Mouse (Mus musculus) G1E (cell line): ENCODE data around the gene Hnrnpf. TPM values are rescaled to one million over a fixed set of nuclear protein-coding genes. Genes with fewer than 3 reads are reported as not detected.

Experiments used
- ATAC-seq: 2 replicates; pipeline ENCODE4 v1.8.0; 2016; ENCODE audit warnings: mild to moderate bottlenecking; ENCODE audit not compliant: insufficient number of reproducible peaks, poor library complexity, low FRiP score, severe bottlenecking; ENCODE audit errors: extremely low read depth
- DNase-seq: peaks from one replicate; pipeline ENCODE4 v3.0.0; 2012; ENCODE audit warnings: low spot score
- H3K27me3 ChIP-seq: 2 replicates; pipeline ENCODE4 v1.6.1; 2012; ENCODE audit warnings: mild to moderate bottlenecking, low read length, inconsistent platforms; ENCODE audit not compliant: insufficient read depth
- H3K36me3 ChIP-seq: replicated peaks from 2 replicates; pipeline ENCODE3; 2012; ENCODE audit warnings: mild to moderate bottlenecking, inconsistent platforms
- H3K4me1 ChIP-seq: 2 replicates; pipeline ENCODE4 v1.6.1; 2012; ENCODE audit warnings: low read depth, low read length, inconsistent platforms, mixed read lengths; ENCODE audit not compliant: insufficient read depth
- H3K4me3 ChIP-seq: 2 replicates; pipeline ENCODE4 v1.5.1; 2012; ENCODE audit warnings: low read depth, mild to moderate bottlenecking, inconsistent platforms, low read length, moderate library complexity, mixed read lengths
- H3K9me3 ChIP-seq: replicated peaks from 2 replicates; pipeline ENCODE4 v1.6.1; 2012; ENCODE audit warnings: inconsistent platforms
- CTCF ChIP-seq: IDR thresholded peaks from 2 replicates; pipeline ENCODE4 v1.5.1; 2012; ENCODE audit warnings: low read depth, low read length, inconsistent platforms, mixed read lengths
- GATA1 ChIP-seq: IDR thresholded peaks from 2 replicates; pipeline ENCODE4 v1.6.1; 2012; ENCODE audit warnings: borderline replicate concordance, low read length, inconsistent platforms, mixed read lengths
- GATA2 ChIP-seq: IDR thresholded peaks from 2 replicates; pipeline ENCODE4 v1.6.1; 2012; ENCODE audit warnings: low read depth, low read length, inconsistent platforms, borderline replicate concordance
- POLR2AphosphoS5 ChIP-seq: IDR thresholded peaks from 2 replicates; pipeline ENCODE4 v1.6.1; 2012; ENCODE audit warnings: low read depth, low read length, inconsistent platforms; ENCODE audit not compliant: insufficient replicate concordance
- TAL1 ChIP-seq: conservative IDR thresholded peaks from 2 replicates; pipeline ENCODE4 v1.6.1; 2012; ENCODE audit warnings: low read depth, low read length, inconsistent platforms, mixed read lengths
- polyA plus RNA-seq: library from polyadenylated mRNA; stranded (reverse); fragments of >175 nt; gene quantifications from 2 replicates; pipeline ENCODE4 v1.2.3, GENCODE M21; 2012
- total RNA-seq, 2 experiments: library from RNA; stranded (forward) in 1 of 2; stranded (reverse) in 1 of 2; fragments of 200-1000 nt in 1 of 2; fragments of >200 nt in 1 of 2; fragmentation: Nextera tagmentation in 1 of 2; gene quantifications; 2 replicates each; pipeline ENCODE4 v1.2.3; 2014 to 2017

Hnrnpf gene
- 483 and 552 TPM in 2 replicates for total RNA-seq (2014; fragmentation: Nextera tagmentation)
- 1,860 and 1,876 TPM in 2 replicates for total RNA-seq (2017)
- 171 and 204 TPM in 2 replicates for polyA plus RNA-seq

DNA sequence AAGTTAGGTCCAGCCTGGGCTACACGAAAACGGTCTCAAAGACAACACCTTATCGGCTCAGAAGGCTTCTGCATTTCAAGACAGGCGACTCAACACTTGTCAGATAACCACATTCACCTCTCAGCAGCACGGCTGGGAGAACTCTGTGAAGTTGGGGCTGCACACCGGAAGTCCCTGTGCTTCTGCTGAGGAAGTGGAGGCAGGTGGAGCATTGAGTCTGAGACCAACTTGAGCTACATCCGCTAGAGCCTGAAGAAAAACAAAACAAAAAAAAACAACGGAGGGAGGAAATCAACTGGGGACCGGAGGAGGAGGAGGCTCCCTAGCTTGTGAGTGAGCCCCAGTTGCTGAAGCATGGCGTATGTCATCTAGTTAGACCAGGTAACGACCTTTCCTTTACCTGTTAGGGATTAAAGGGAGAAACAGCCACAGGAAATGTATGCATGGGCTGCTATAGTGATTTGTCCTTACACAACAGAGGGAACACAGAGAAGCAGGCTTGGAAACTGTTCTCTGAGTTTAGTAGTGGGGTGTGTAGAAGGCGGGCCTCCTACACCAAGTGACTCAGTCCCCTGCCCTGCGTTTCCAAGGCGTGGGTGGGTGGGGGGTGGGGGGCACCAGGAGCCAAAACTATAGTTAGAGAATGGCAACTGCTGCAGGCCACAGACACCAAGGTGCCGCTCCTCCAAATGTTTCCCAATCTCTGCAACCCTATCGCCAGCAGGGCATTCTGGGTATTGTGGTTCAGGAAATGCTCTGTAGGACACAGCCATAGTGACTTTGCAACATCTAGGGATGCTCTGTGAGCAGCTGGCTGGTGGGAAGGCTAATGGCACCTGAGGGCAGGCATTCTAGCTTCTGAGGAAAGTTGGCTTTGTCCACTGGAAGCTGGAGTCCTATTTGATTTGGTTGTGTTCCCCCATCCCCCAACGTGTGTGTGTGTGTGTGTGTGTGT, at the start of gene Hnrnpf:
Hnrnpf (plus strand) TSS at position 199 of the 955 bp plus-strand sequence.
- H3K27me3 ChIP-seq, result no peaks in the 10 kb centered on the region
- H3K4me1 ChIP-seq, result peaks cover 50% of the 10 kb centered on the region
- DNase-seq (no peak), ATAC-seq (peak; percentile 59)
- no peak within 1 kb of the TSS for H3K4me3 ChIP-seq
- TF ChIP-seq CTCF (no peak), GATA1 (no peak), POLR2AphosphoS5 (no peak), GATA2 (no peak), TAL1 (no peak)
- no peaks in the 10 kb centered on the region for H3K9me3 ChIP-seq
- no peaks in the 10 kb centered on the region for H3K36me3 ChIP-seq

DNA sequence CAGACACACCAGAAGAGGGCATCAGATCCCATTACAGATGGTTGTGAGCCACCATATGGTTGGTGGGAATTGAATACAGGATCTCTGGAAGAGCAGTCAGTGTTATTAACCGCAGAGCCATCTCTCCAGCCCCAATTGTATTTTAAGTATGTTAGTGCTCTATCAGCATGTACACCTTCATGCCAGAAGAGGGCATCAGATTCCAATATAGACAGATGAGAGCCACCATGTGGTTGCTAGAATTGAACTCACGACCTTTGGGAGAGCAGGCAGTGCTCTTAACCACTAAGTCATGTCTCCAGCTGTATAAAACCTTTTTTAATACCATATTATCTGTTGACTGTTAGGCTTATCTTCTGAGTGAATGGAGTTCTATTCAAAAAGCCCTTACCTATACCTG, 48.4 kb upstream of the Hnrnpf start:
- H3K4me1 ChIP-seq, result peaks cover 3% of the 10 kb centered on the region; the same call in 1 of the 2 replicates
- H3K27me3 ChIP-seq, result no peaks in the 10 kb centered on the region; the same call in 1 of the 2 replicates
- peaks cover 15% of the 10 kb centered on the region for H3K36me3 ChIP-seq
- DNase-seq (no peak), ATAC-seq (no peak)
- no peaks in the 10 kb centered on the region for H3K9me3 ChIP-seq
- H3K4me3 ChIP-seq, result no peak overlapping the region
- TF ChIP-seq GATA2 (no peak), TAL1 (no peak), GATA1 (no peak), POLR2AphosphoS5 (no peak), CTCF (no peak)

DNA sequence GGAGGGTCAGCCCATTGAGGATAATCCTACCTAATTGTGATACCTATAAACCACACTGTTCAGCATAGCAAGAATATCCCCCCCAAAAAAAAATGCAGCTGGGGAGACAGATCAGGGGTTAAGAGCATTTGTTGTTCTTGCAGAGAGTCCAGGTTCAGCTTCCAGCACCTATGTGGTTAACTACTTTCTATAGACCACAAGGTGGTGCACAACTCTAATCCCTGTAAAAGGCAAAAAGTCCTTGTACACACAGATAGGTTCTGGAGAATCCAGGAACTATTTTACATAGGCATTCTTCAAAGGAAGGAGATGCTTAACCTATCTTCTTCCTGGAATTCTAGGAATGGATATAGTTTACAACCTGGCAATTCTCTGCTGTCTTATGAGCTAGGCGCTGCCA, 42.1 kb upstream of the Hnrnpf start:
- no peaks in the 10 kb centered on the region for H3K9me3 ChIP-seq
- TF ChIP-seq TAL1 (no peak), GATA2 (no peak), CTCF (no peak), POLR2AphosphoS5 (no peak), GATA1 (no peak)
- peaks cover 6% of the 10 kb centered on the region for H3K4me1 ChIP-seq
- ATAC-seq (no peak), DNase-seq (no peak)
- no peaks in the 10 kb centered on the region; the same call in 1 of the 2 replicates for H3K27me3 ChIP-seq
- H3K4me3 ChIP-seq, result no peak overlapping the region
- H3K36me3 ChIP-seq, result no peaks in the 10 kb centered on the region

DNA sequence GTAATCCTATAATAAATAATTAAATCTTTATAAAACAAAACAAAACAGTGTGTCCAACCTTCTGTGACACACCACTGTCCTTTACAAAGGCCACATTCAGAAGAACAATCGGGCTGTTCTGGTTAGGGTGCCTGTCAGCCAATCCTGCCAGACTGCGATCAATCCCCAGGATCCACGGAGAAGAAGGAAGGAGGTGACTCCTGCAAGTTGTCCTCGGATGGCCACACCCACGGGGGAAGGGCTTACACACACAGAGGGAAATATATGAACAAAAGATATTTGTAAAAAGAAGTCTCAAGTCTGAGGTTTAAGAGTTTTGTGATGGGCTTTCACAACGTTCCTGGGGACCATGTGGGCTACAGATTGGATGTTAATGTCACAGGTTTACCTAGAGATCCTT, 38.3 kb upstream of the Hnrnpf start, which contains the start of gene Zfp239:
Zfp239 (plus strand) TSS at position 253 of the 400 bp plus-strand sequence.
- Histone ChIP-seq H3K4me1 (peaks cover 19% of the 10 kb centered on the region), H3K9me3 (no peaks in the 10 kb centered on the region), H3K36me3 (peaks cover 16% of the 10 kb centered on the region), H3K27me3 (no peaks in the 10 kb centered on the region), H3K4me3 (peak within 1 kb of the TSS; percentile 97)
- ATAC-seq, result no peak; the same call in 1 of the 2 replicates
- TF ChIP-seq GATA2 (no peak), TAL1 (no peak), CTCF (no peak), POLR2AphosphoS5 (no peak), GATA1 (no peak)
- peak; percentile 34 for DNase-seq

DNA sequence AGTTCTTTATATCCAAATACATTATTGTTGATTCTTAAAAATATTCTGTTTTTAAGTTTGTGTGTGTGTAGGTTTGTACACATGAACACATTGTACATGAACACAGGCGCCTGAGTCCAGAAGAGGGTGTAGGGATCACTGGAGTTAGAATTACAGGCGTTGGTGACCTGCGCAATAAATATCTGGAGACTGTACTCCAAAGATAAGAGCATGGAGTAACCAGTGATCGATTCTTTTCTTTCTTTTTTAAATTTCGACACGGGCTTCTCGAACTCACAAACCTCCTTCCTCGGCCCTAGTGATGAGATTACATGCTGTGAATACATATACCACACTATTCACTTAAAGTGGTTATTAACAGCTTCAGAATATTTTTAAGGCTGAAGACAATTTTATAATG, 37.7 kb upstream of the Hnrnpf start:
- peaks cover 22% of the 10 kb centered on the region for H3K36me3 ChIP-seq
- H3K4me1 ChIP-seq, result peaks cover 19% of the 10 kb centered on the region
- H3K4me3 ChIP-seq, result peak overlapping the region; percentile 97
- peak; percentile 61 for ATAC-seq
- DNase-seq, result no peak
- no peaks in the 10 kb centered on the region for H3K27me3 ChIP-seq
- TF ChIP-seq POLR2AphosphoS5, result no peak
- 0 out of 2 replicates have a peak, but pooled peaks have one; percentile 13 for TF ChIP-seq TAL1
- no peaks in the 10 kb centered on the region for H3K9me3 ChIP-seq

DNA sequence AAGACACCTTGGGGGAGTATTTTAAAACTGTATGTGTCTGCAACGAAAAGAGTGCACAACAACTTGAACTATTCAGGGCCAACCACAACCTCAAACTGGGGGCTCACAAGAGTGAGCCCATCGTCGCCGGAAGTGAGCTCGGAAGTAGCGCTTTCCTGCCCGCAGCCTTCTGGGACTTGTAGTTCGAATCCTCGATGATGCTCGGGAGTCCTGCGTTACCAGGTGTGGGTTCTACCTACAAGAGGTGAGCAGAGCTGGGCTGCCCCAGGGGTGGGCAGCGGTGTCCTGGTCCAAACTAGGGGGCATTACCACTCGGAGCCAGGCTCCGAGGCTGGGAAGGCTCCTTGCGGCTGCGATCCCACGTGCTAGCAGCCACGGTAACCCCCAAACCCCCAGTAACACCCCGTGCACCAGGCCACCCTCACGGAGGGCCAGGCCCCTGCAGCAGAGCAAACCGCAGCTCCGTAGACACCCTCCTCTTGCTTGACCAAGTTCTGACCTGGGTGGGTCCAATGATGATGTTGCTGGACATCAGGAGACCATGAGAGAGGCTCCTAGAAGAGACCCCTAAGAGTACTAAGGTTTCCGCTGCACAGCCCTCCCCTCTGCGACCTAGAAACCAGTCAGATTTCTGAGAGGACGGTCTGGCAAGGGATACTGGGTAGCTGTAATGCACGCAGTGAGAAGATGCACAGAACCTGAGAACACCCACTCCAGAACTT, 37.1 kb upstream of the Hnrnpf start:
- Histone ChIP-seq H3K4me1 (peaks cover 19% of the 10 kb centered on the region), H3K4me3 (peak overlapping the region; percentile 97), H3K36me3 (peaks cover 26% of the 10 kb centered on the region), H3K27me3 (no peaks in the 10 kb centered on the region), H3K9me3 (no peaks in the 10 kb centered on the region)
- TF ChIP-seq TAL1 (no peak), GATA1 (no peak), GATA2 (no peak), POLR2AphosphoS5 (no peak), CTCF (no peak)
- peak; percentile 73 for DNase-seq
- peak; percentile 95 for ATAC-seq
